8 mouse cellular contexts compared by ENCODE assay signal in the genomic region with DNA sequence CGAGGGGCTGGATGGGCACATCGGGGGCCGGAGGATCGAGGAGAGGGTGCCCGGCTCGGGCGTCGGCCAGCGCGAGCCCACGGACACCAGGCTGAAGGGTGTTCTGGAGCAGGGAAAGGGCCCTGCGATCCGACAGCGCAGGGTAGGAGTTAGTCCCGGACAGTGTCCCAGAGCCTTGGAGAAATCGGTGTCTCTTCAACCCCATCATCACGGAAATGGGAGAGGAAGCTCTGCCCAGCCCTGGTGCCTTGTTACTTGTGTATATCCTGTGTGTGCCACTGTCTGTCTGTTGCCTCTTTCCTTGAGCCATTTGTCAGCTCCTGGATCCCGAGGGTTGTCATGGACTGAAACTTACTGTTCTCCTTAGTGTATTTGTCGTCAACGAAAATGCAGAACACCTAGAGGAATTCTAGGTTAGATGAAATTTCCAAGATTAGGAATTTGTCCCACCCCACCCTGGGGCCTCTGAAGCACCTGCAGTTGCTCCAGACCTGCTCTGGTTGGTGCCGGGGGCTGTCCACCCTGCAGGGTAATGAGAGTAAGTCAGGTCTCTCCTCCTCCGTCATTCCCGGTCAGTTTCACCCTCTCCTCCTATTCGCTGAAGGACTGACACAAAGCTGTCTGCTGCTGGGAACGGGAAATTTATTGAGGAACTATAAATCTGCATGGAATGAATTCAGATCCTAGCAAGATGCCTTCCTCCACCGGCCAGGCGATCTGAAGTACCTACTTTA. TPM values are rescaled to one million over a fixed set of nuclear protein-coding genes. Genes with fewer than 3 reads are reported as not detected.
DNase-seq lines count a peak whose midpoint lies in the region; ATAC-seq and TF ChIP-seq lines count a peak whose summit lies in the region.

No protein-coding gene starts in this region.

- peak overlapping the region; percentile 67 for H3K4me2 ChIP-seq in limb, embryonic 15.5 days
- H3K4me2 ChIP-seq in midbrain, postnatal 0 days (ENCODE audit: low read depth, low read length, poor library complexity, severe bottlenecking): peak overlapping the region; percentile 69

- TF ChIP-seq POLR2A in brain, embryonic 14.5 days (IDR thresholded peaks at IDR 0.05; ENCODE audit: borderline replicate concordance, extremely low read depth, insufficient read depth, insufficient read length, poor library complexity, severe bottlenecking): no peak

- H3K4me1 ChIP-seq in hindbrain, embryonic 10.5 days (replicated peaks): peaks cover 21% of the 10 kb centered on the region
- peaks cover 17% of the 10 kb centered on the region for H3K4me1 ChIP-seq in limb, embryonic 15.5 days
- H3K4me1 ChIP-seq in midbrain, postnatal 0 days (ENCODE audit: insufficient read depth, low read length): no peaks in the 10 kb centered on the region

- H3K36me3 ChIP-seq in hindbrain, embryonic 10.5 days: peaks cover 40% of the 10 kb centered on the region
- peaks cover 30% of the 10 kb centered on the region for H3K36me3 ChIP-seq in limb, embryonic 15.5 days
- peaks cover 28% of the 10 kb centered on the region for H3K36me3 ChIP-seq in midbrain, postnatal 0 days (ENCODE audit: insufficient read depth, low read length)

- DNase-seq in layer of hippocampus, adult 2 months (ENCODE audit: low spot score in 2 of 2): no peak
- DNase-seq in layer of hippocampus, adult 9-11 months: no peak
- peak; percentile 20 for DNase-seq in brain, embryonic 14.5 days (ENCODE audit: low read depth)
- no peak for DNase-seq in hindbrain, embryonic 10.5 days (ENCODE audit: low spot score)
- DNase-seq in midbrain, postnatal 0 days (ENCODE audit: low spot score): no peak
- DNase-seq in left cerebral cortex, adult 18-20 months (ENCODE audit: low spot score in 2 of 2): no peak
- DNase-seq in frontal cortex, postnatal 14 days (ENCODE audit: low spot score in 2 of 2): no peak

- no peak for TF ChIP-seq CTCF in layer of hippocampus, adult 2 months (conservative IDR thresholded peaks at IDR 0.05)
- TF ChIP-seq CTCF in brain, embryonic 14.5 days (IDR thresholded peaks at IDR 0.05; ENCODE audit: borderline replicate concordance, extremely low read depth, insufficient read depth, insufficient read length): no peak
- no peak for TF ChIP-seq CTCF in midbrain, postnatal 0 days (IDR thresholded peaks at IDR 0.05)

- peak overlapping the region; percentile 96 for H3K4me3 ChIP-seq in layer of hippocampus, adult 2 months
- H3K4me3 ChIP-seq in hindbrain, embryonic 10.5 days: peak overlapping the region; percentile 97
- H3K4me3 ChIP-seq in limb, embryonic 15.5 days: peak overlapping the region; percentile 100
- peak overlapping the region; percentile 86 for H3K4me3 ChIP-seq in midbrain, postnatal 0 days (ENCODE audit: low read depth, low read length)

- H3K9ac ChIP-seq in limb, embryonic 15.5 days: peak overlapping the region; percentile 99
- H3K9ac ChIP-seq in midbrain, postnatal 0 days (replicated peaks; ENCODE audit: low read length, poor library complexity, severe bottlenecking): peak overlapping the region; percentile 100

- WGBS in hindbrain, embryonic 10.5 days: 10% methylated on average over 27 of the region's 27 CpGs
- 2% methylated on average over 27 of the region's 27 CpGs for WGBS in limb, embryonic 15.5 days
- WGBS in midbrain, postnatal 0 days: 7% methylated on average over 27 of the region's 27 CpGs

- peak overlapping the region; percentile 95 for H3K27ac ChIP-seq in layer of hippocampus, adult 2 months
- peak overlapping the region; percentile 96 for H3K27ac ChIP-seq in hindbrain, embryonic 10.5 days
- peak overlapping the region; percentile 92 for H3K27ac ChIP-seq in limb, embryonic 15.5 days
- peak overlapping the region; percentile 80 for H3K27ac ChIP-seq in midbrain, postnatal 0 days (ENCODE audit: low read depth, low read length)

- no peaks in the 10 kb centered on the region; the same call in 1 of the 2 replicates for H3K27me3 ChIP-seq in hindbrain, embryonic 10.5 days (ENCODE audit: insufficient read depth, poor library complexity, severe bottlenecking)
- H3K27me3 ChIP-seq in limb, embryonic 15.5 days: no peaks in the 10 kb centered on the region
- H3K27me3 ChIP-seq in midbrain, postnatal 0 days (ENCODE audit: insufficient read depth, low read length): no peaks in the 10 kb centered on the region

- no peaks in the 10 kb centered on the region for H3K9me3 ChIP-seq in hindbrain, embryonic 10.5 days
- no peaks in the 10 kb centered on the region for H3K9me3 ChIP-seq in limb, embryonic 15.5 days
- no peaks in the 10 kb centered on the region for H3K9me3 ChIP-seq in midbrain, postnatal 0 days (ENCODE audit: low read length)

- ATAC-seq in limb, embryonic 15.5 days (ENCODE audit: insufficient number of reproducible peaks, low FRiP score, low TSS enrichment, low read depth): no peak
- ATAC-seq in midbrain, postnatal 0 days (ENCODE audit: low FRiP score): peak; percentile 69

RNA-seq across cellular contexts. Expression of gene Etv3, which starts 0.8 kb away (rescaled TPM):
- total RNA-seq in layer of hippocampus, adult 2 months (2021): 10 to 100 TPM; 21.5 to 25.2 TPM
- polyA plus RNA-seq in brain, embryonic 14.5 days (2012; rRNA removed): 11.6 and 12.0 TPM in 2 replicates
- polyA plus RNA-seq in hindbrain, embryonic 10.5 days (2016; fragmentation: Nextera tagmentation; extraction: Ambion mirVana): 9.6 and 12.2 TPM in 2 replicates
- 22.7 and 27.7 TPM in 2 replicates for polyA plus RNA-seq in limb, embryonic 15.5 days (2015; fragmentation: Nextera tagmentation; extraction: Ambion mirVana)
- total RNA-seq in midbrain, postnatal 0 days (2014; rRNA removed): 9.8 and 13.6 TPM in 2 replicates
- polyA plus RNA-seq in midbrain, postnatal 0 days (2015; fragmentation: Nextera tagmentation; extraction: Ambion mirVana): 5.9 and 7.9 TPM in 2 replicates
- 10 to 100 TPM; 28.0 to 28.1 TPM for total RNA-seq in left cerebral cortex, adult 18-20 months (2021)
